Mouse (Mus musculus) gastrocnemius, postnatal 10 days (tissue): ENCODE results near the gene Ankle2. TPM values are rescaled to one million over a fixed set of nuclear protein-coding genes. Genes with fewer than 3 reads are reported as not detected.
A peak's percentile ranks its signal among the peaks of the same experiment; 100 is the strongest.

Source experiments
- DNase-seq: peaks from one replicate; pipeline ENCODE4 v3.0.0; 2021; ENCODE audit warnings: mixed read lengths
- long read RNA-seq, 2 experiments: library from polyadenylated mRNA; stranded (forward); transcript quantifications; one replicate each; pipeline ENCODE4 v2.0.0; 2021
- total RNA-seq, 2 experiments: library from RNA; stranded (reverse); gene quantifications; 2 replicates each; pipeline ENCODE4 v1.2.3; 2021

Ankle2 gene
- 10 to 100 TPM; 23.4 to 28.1 TPM for total RNA-seq
- long read RNA-seq, experiment 1, full-length matches to known transcripts, result 35 of 41 reads
- long read RNA-seq, experiment 1, partial matches to known transcripts, result 2 of 41 reads
- long read RNA-seq, experiment 1, other reads (novel, unspliced or antisense), result 4 of 41 reads
- long read RNA-seq, experiment 2, full-length matches to known transcripts, result 18 of 23 reads
- long read RNA-seq, experiment 2, partial matches to known transcripts, result 3 of 23 reads
- long read RNA-seq, experiment 2, other reads (novel, unspliced or antisense), result 2 of 23 reads

- peak; percentile 93 for DNase-seq
Observed at GRCm38 (mm10) chr5:110230780-110231461, at the start of gene Ankle2. Gene Ankle2, plus strand, starts transcription at chr5:110231004.

GRCm38 (mm10) chr5:110181716-110182115 is 49.1 kb upstream of the Ankle2 start:
- DNase-seq, result no peak

GRCm38 (mm10) chr5:110203164-110203895 is 27.5 kb upstream of the Ankle2 start:
- DNase-seq, result no peak

GRCm38 (mm10) chr5:110204777-110205176 is 26.0 kb upstream of the Ankle2 start:
- DNase-seq, result no peak

- DNase-seq, result no peak
Observed at GRCm38 (mm10) chr5:110211312-110211711, 19.5 kb upstream of the Ankle2 start.

GRCm38 (mm10) chr5:110216780-110217179 is 14.0 kb upstream of the Ankle2 start:
- no peak for DNase-seq

GRCm38 (mm10) chr5:110220331-110220730 is 10.5 kb upstream of the Ankle2 start:
- DNase-seq, result no peak

GRCm38 (mm10) chr5:110222757-110223156 is 8.0 kb upstream of the Ankle2 start:
- no peak for DNase-seq

GRCm38 (mm10) chr5:110225056-110225455 is 5.7 kb upstream of the Ankle2 start:
- DNase-seq, result no peak

GRCm38 (mm10) chr5:110227336-110227883 is 3.4 kb upstream of the Ankle2 start:
- no peak for DNase-seq

GRCm38 (mm10) chr5:110230401-110230779 is 414 bp upstream of the Ankle2 start:
- DNase-seq, result no peak

GRCm38 (mm10) chr5:110231638-110232037 is 834 bp downstream of the Ankle2 start:
- peak; percentile 12 for DNase-seq

- no peak for DNase-seq
Observed at GRCm38 (mm10) chr5:110232346-110232745, 1.5 kb downstream of the Ankle2 start.

GRCm38 (mm10) chr5:110244091-110244490 is 13.3 kb downstream of the Ankle2 start:
- DNase-seq, result no peak

GRCm38 (mm10) chr5:110266941-110267340 is 36.1 kb downstream of the Ankle2 start:
- no peak for DNase-seq

- peak; percentile 99 for DNase-seq
Observed at GRCm38 (mm10) chr5:110269141-110270101, 38.6 kb downstream of the Ankle2 start, which contains the start of gene Pgam5. Gene Pgam5, minus strand, starts transcription at chr5:110269913.

GRCm38 (mm10) chr5:110270242-110270641 is 39.4 kb downstream of the Ankle2 start:
- no peak for DNase-seq

- DNase-seq, result no peak
Observed at GRCm38 (mm10) chr5:110274147-110274546, 43.3 kb downstream of the Ankle2 start.

GRCm38 (mm10) chr5:110274846-110275245 is 44.0 kb downstream of the Ankle2 start:
- no peak for DNase-seq

GRCm38 (mm10) chr5:110276391-110276790 is 45.6 kb downstream of the Ankle2 start:
- DNase-seq, result no peak

GRCm38 (mm10) chr5:110276910-110277309 is 46.1 kb downstream of the Ankle2 start:
- DNase-seq, result no peak

- DNase-seq, result no peak
Observed at GRCm38 (mm10) chr5:110281984-110282383, 51.2 kb downstream of the Ankle2 start.
